Mouse (Mus musculus) kidney, embryonic 15.5 days (tissue): ENCODE measurements around the gene Bicdl1. TPM values are rescaled to one million over a fixed set of nuclear protein-coding genes. Genes with fewer than 3 reads are reported as not detected.

Experiments
- ATAC-seq: fragments of 200-750 bp; cut with Nextera tagmentation; replicated peaks from 2 replicates; pipeline ENCODE4 v1.8.0; 2017; ENCODE audit warnings: moderate TSS enrichment; ENCODE audit not compliant: low FRiP score
- H3K27ac ChIP-seq: fragments of 300-500 bp; sonication (generic); 2 replicates; pipeline ENCODE4 v1.5.1; 2015; ENCODE audit warnings: mild to moderate bottlenecking, inconsistent platforms
- H3K27me3 ChIP-seq: fragments of 300-500 bp; sonication (generic); 2 replicates; pipeline ENCODE4 v1.6.1; 2015; ENCODE audit warnings: inconsistent platforms
- H3K36me3 ChIP-seq: fragments of 300-500 bp; sonication (generic); 2 replicates; pipeline ENCODE4 v1.6.1; 2015; ENCODE audit warnings: inconsistent platforms
- H3K4me1 ChIP-seq: fragments of 300-500 bp; sonication (generic); 2 replicates; pipeline ENCODE4 v1.6.1; 2015; ENCODE audit warnings: inconsistent platforms
- H3K4me2 ChIP-seq: fragments of 300-500 bp; sonication (generic); 2 replicates; pipeline ENCODE4 v1.6.1; 2015; ENCODE audit warnings: moderate library complexity, mild to moderate bottlenecking, inconsistent platforms
- H3K4me3 ChIP-seq: fragments of 300-500 bp; sonication (generic); replicated peaks from 2 replicates; pipeline ENCODE4 v1.5.1; 2015; ENCODE audit warnings: mild to moderate bottlenecking, inconsistent platforms
- H3K9ac ChIP-seq: fragments of 300-500 bp; sonication (generic); 2 replicates; pipeline ENCODE4 v1.6.1; 2015; ENCODE audit warnings: mild to moderate bottlenecking, inconsistent platforms
- H3K9me3 ChIP-seq: fragments of 300-500 bp; sonication (generic); replicated peaks from 2 replicates; pipeline ENCODE4 v1.6.1; 2016; ENCODE audit warnings: inconsistent platforms
- WGBS: fragments of 180-500 bp; shearing (Covaris S2); methylation state at CpG from one replicate; pipeline ENCODE4 v1.1.7; 2015; ENCODE audit warnings: mixed read lengths; 5-methylcytosine and 5-hydroxymethylcytosine counted together
- polyA plus RNA-seq: library from polyadenylated mRNA; unstranded; fragments of >200 nt; fragmentation: Nextera tagmentation; extraction: Ambion mirVana; gene quantifications from 2 replicates; pipeline ENCODE4 v1.2.1, GENCODE M21; 2015

The Bicdl1 gene
- polyA plus RNA-seq, 1 experiment from 2014 or later, result 12.0 TPM

- WGBS, result 49% methylated on average over 5 of the region's 5 CpGs
- no peak overlapping the region for H3K27ac ChIP-seq
- no peaks in the 10 kb centered on the region for H3K4me1 ChIP-seq
- H3K9me3 ChIP-seq, result no peaks in the 10 kb centered on the region
- no peaks in the 10 kb centered on the region for H3K36me3 ChIP-seq
- no peak overlapping the region for H3K4me3 ChIP-seq
- ATAC-seq, result no peak
- H3K9ac ChIP-seq, result no peak overlapping the region
- no peaks in the 10 kb centered on the region; the same call in 1 of the 2 replicates for H3K27me3 ChIP-seq
- H3K4me2 ChIP-seq, result no peak overlapping the region
Observed at GRCm38 (mm10) chr5:115696811-115697210, 34.6 kb downstream of the Bicdl1 start.

GRCm38 (mm10) chr5:115695191-115695770 is 36.1 kb downstream of the Bicdl1 start:
- H3K9ac ChIP-seq, result no peak overlapping the region
- H3K4me3 ChIP-seq, result no peak overlapping the region
- H3K36me3 ChIP-seq, result no peaks in the 10 kb centered on the region
- ATAC-seq, result no peak
- no peaks in the 10 kb centered on the region; the same call in 1 of the 2 replicates for H3K27me3 ChIP-seq
- H3K9me3 ChIP-seq, result no peaks in the 10 kb centered on the region
- H3K4me1 ChIP-seq, result no peaks in the 10 kb centered on the region
- H3K4me2 ChIP-seq, result no peak overlapping the region
- H3K27ac ChIP-seq, result no peak overlapping the region
- 77% methylated on average over 6 of the region's 6 CpGs for WGBS

- H3K27me3 ChIP-seq, result no peaks in the 10 kb centered on the region
- no peaks in the 10 kb centered on the region for H3K4me1 ChIP-seq
- no peak for ATAC-seq
- no peak overlapping the region for H3K4me2 ChIP-seq
- WGBS, result 60% methylated on average over 3 of the region's 3 CpGs
- H3K4me3 ChIP-seq, result no peak overlapping the region
- no peaks in the 10 kb centered on the region for H3K9me3 ChIP-seq
- H3K36me3 ChIP-seq, result no peaks in the 10 kb centered on the region
- H3K27ac ChIP-seq, result no peak overlapping the region
- H3K9ac ChIP-seq, result no peak overlapping the region
Observed at GRCm38 (mm10) chr5:115693271-115693670, 38.1 kb downstream of the Bicdl1 start.

- Histone ChIP-seq H3K27ac (no peak overlapping the region), H3K9ac (no peak overlapping the region), H3K36me3 (no peaks in the 10 kb centered on the region), H3K9me3 (no peaks in the 10 kb centered on the region), H3K4me1 (no peaks in the 10 kb centered on the region), H3K27me3 (no peaks in the 10 kb centered on the region), H3K4me3 (no peak overlapping the region), H3K4me2 (no peak overlapping the region)
- no peak for ATAC-seq
- 65% methylated on average over 7 of the region's 7 CpGs for WGBS
Observed at GRCm38 (mm10) chr5:115686716-115687115, 44.7 kb downstream of the Bicdl1 start.

- Histone ChIP-seq H3K36me3 (no peaks in the 10 kb centered on the region), H3K4me3 (no peak overlapping the region), H3K4me1 (no peaks in the 10 kb centered on the region), H3K9ac (no peak overlapping the region), H3K27ac (no peak overlapping the region), H3K9me3 (no peaks in the 10 kb centered on the region), H3K27me3 (no peaks in the 10 kb centered on the region), H3K4me2 (no peak overlapping the region)
- 83% methylated on average over 10 of the region's 10 CpGs for WGBS
- ATAC-seq, result no peak
Observed at GRCm38 (mm10) chr5:115685126-115685525, 46.3 kb downstream of the Bicdl1 start.

GRCm38 (mm10) chr5:115671846-115672245 is 59.6 kb downstream of the Bicdl1 start:
- WGBS, result 37% methylated on average over 8 of the region's 8 CpGs

GRCm38 (mm10) chr5:115670406-115670805 is 61.0 kb downstream of the Bicdl1 start:
- no peak overlapping the region for H3K9ac ChIP-seq
- peaks cover 10% of the 10 kb centered on the region; the same call in 1 of the 2 replicates for H3K4me1 ChIP-seq
- ATAC-seq, result no peak
- H3K27me3 ChIP-seq, result no peaks in the 10 kb centered on the region
- H3K36me3 ChIP-seq, result no peaks in the 10 kb centered on the region
- H3K9me3 ChIP-seq, result no peaks in the 10 kb centered on the region
- 56% methylated on average over 2 of the region's 2 CpGs for WGBS
- H3K27ac ChIP-seq, result no peak overlapping the region
- H3K4me3 ChIP-seq, result no peak overlapping the region
- H3K4me2 ChIP-seq, result no peak overlapping the region

More at GRCm38 (mm10) chr5:115671846-115672245, 59.6 kb downstream of the Bicdl1 start:
- Histone ChIP-seq H3K4me1 (peaks cover 10% of the 10 kb centered on the region; the same call in 1 of the 2 replicates), H3K9me3 (no peaks in the 10 kb centered on the region), H3K27me3 (no peaks in the 10 kb centered on the region), H3K4me2 (no peak overlapping the region), H3K4me3 (no peak overlapping the region), H3K36me3 (no peaks in the 10 kb centered on the region), H3K27ac (no peak overlapping the region), H3K9ac (no peak overlapping the region)
- ATAC-seq, result no peak

GRCm38 (mm10) chr5:115669974-115670373 is 61.4 kb downstream of the Bicdl1 start:
- H3K9me3 ChIP-seq, result no peaks in the 10 kb centered on the region
- H3K27ac ChIP-seq, result no peak overlapping the region
- no peak overlapping the region for H3K4me2 ChIP-seq
- no peak overlapping the region for H3K9ac ChIP-seq
- no peaks in the 10 kb centered on the region for H3K36me3 ChIP-seq
- ATAC-seq, result no peak
- no peak overlapping the region for H3K4me3 ChIP-seq
- WGBS, result 86% methylated on average over 11 of the region's 11 CpGs
- peaks cover 10% of the 10 kb centered on the region; the same call in 1 of the 2 replicates for H3K4me1 ChIP-seq
- no peaks in the 10 kb centered on the region for H3K27me3 ChIP-seq

GRCm38 (mm10) chr5:115668986-115669385 is 62.4 kb downstream of the Bicdl1 start:
- Histone ChIP-seq H3K4me1 (peaks cover 10% of the 10 kb centered on the region; the same call in 1 of the 2 replicates), H3K4me2 (no peak overlapping the region), H3K27ac (no peak overlapping the region), H3K4me3 (no peak overlapping the region), H3K9ac (no peak overlapping the region), H3K27me3 (no peaks in the 10 kb centered on the region), H3K9me3 (no peaks in the 10 kb centered on the region), H3K36me3 (no peaks in the 10 kb centered on the region)
- 80% methylated on average over 12 of the region's 12 CpGs for WGBS
- no peak for ATAC-seq

GRCm38 (mm10) chr5:115667894-115668293 is 63.5 kb downstream of the Bicdl1 start:
- no peak overlapping the region for H3K27ac ChIP-seq
- ATAC-seq, result no peak
- no peak overlapping the region for H3K9ac ChIP-seq

GRCm38 (mm10) chr5:115667210-115667609 is 64.2 kb downstream of the Bicdl1 start:
- Histone ChIP-seq H3K27me3 (no peaks in the 10 kb centered on the region), H3K9ac (no peak overlapping the region), H3K4me3 (no peak overlapping the region), H3K4me2 (no peak overlapping the region), H3K27ac (no peak overlapping the region), H3K9me3 (no peaks in the 10 kb centered on the region), H3K36me3 (no peaks in the 10 kb centered on the region), H3K4me1 (peaks cover 10% of the 10 kb centered on the region; the same call in 1 of the 2 replicates)
- no peak for ATAC-seq
- 77% methylated on average over 8 of the region's 8 CpGs for WGBS

More at GRCm38 (mm10) chr5:115667894-115668293, 63.5 kb downstream of the Bicdl1 start:
- no peaks in the 10 kb centered on the region for H3K9me3 ChIP-seq
- H3K27me3 ChIP-seq, result no peaks in the 10 kb centered on the region
- peaks cover 10% of the 10 kb centered on the region; the same call in 1 of the 2 replicates for H3K4me1 ChIP-seq
- WGBS, result 20% methylated on average over 7 of the region's 7 CpGs
- H3K4me3 ChIP-seq, result no peak overlapping the region
- no peaks in the 10 kb centered on the region for H3K36me3 ChIP-seq
- no peak overlapping the region for H3K4me2 ChIP-seq

GRCm38 (mm10) chr5:115666366-115667065 is 64.9 kb downstream of the Bicdl1 start:
- Histone ChIP-seq H3K4me1 (peaks cover 10% of the 10 kb centered on the region; the same call in 1 of the 2 replicates), H3K36me3 (no peaks in the 10 kb centered on the region), H3K4me3 (no peak overlapping the region), H3K9me3 (no peaks in the 10 kb centered on the region), H3K4me2 (no peak overlapping the region), H3K27ac (no peak overlapping the region), H3K9ac (no peak overlapping the region), H3K27me3 (no peaks in the 10 kb centered on the region)
- WGBS, result 64% methylated on average over 8 of the region's 8 CpGs
- ATAC-seq, result no peak
